Mouse (Mus musculus): ENCODE data around the gene Cyp2d12. TPM values are rescaled to one million over a fixed set of nuclear protein-coding genes. Genes with fewer than 3 reads are reported as not detected.
"Not testable (repeated sequence)": the region's sequence is repeated elsewhere in the genome, so short reads cannot be mapped to it uniquely, and the experiment has no call there.

The Cyp2d12 gene
- not detected for total RNA-seq (2021)
- long read RNA-seq, experiment 1, result 0 reads
- long read RNA-seq, experiment 2, result 0 reads

DNA sequence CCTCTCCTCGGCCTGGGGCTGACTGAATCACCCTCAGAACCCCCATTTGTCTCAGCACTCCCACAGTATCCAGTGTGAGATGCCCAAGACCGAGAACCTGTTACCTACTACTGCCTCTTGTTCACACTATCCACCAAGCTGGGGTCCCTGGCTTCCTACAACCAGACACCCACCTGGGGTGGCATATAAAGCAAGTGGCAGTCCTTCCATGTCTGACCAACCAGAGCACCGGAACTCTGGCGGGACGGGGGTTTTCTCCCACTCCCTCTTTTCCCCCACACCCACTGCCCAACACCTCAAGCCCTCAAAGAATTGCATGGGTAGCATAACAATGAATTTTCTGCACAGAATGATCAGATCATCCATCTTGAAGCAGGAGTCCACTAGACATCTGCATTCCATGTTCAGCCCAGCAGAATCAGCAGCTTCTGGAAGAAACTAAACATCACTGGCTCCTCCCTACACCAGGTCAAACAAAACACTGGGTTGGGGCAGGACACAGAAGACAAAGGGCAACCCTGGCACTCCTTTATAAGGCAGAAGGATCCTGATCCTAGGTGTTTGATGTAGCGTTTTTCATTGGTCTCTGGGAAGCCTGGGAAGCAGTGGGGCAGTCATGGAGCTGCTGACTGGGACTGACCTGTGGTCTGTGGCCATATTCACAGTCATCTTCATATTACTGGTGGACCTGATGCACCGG is at the start of gene Cyp2d12:
TSS of gene Cyp2d12 (plus strand) at position 542 of the 700 bp plus-strand sequence.
- DNase-seq, result no peak

DNA sequence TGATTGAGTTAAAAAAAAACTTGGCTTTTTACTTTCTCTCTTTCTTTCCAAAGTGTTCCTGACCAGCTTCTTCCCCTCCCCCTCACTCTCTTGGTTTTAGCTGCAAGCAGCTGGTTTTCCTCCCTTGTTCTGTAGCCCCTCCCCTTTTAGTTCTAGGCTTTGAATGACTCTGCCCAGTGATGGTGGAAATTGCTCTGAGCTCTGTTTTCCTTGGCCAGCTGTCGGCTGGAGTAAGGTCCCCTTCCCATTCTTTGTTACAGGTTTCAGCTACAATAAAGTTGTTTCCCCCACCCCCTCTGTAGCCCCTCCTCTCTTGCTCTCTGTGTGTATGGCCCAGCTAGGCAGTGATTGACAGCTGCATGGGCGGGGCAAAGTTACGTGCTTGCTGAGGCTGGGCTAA is 47.9 kb upstream of the Cyp2d12 start:
- no peak for DNase-seq

DNA sequence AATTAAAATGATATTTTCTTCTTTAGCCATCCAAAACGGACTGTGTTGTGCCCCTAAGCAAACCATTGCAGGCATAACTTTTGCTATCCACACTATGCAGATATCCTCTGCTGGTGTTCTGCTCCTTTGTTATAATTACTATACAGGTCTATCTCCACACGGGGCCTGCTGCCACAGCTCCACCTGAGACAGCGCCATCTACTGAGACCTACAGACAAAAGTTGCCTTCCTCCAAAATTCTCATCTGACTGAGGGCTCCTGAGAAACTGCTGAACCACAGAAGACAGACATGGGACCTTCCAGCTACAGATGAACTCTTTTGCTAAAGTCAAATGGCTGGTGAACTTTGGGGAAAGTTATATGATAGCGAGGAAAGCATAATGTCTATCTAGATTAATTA is 47.1 kb upstream of the Cyp2d12 start:
- DNase-seq, result not testable (repeated sequence)

DNA sequence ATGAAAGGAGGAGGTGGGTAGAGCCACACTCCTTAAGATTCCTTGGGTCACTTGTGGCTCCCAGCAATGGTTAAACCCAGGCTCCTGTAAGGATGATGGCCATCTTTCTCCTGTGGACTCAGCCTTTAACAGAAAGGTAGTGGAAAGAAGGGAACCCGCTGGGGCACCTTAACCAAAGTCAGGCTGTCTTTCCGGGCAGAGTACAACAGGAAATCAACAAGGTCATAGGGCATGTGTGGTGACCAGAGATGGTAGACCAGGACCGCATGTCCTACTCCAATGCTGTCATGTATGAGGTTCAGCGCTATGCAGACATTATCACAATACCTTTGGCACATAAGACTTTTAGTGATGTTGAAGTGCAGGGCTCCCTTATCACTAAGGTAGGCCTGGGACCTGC is 45.4 kb upstream of the Cyp2d12 start:
- DNase-seq, result not testable (repeated sequence)

DNA sequence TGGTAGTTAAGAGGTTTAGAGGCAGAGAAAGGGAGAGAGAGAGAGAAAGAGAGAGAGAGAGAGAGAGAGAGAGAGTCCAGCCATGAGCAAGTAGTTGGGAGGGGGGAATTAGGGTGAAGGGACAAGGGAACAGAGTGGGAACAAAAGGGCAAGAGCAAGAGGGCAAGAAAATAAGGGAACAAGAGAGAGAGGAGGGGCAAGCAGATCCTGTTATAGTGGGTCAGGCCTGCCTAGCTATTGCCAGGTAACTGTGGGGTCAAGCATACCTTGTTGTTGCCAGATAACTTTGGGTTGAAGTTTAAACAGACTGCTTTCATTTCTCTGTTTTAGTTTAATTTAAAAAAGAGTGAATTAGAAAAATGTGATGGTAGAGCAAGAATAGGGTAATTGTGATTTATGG is 44.4 kb upstream of the Cyp2d12 start:
- not testable (repeated sequence) for DNase-seq

DNA sequence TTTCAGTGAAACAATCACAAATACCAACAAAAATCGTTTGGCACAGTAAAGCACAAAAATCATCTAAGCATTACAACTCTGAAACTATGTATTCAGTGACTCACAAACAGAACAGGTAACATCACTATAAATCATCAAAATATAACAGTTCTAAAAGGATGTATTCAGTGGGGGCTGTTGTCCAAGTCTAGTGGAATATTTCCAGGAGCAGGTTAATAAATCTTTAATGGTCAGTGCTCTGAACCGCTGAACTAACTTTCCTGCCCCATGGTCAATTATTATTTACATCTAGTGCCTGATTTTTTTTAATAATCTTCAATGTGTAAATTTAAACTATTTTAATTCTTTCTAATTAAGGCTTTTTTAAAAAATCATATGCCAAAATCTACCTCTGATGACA is 42.8 kb upstream of the Cyp2d12 start:
- not testable (repeated sequence) for DNase-seq

DNA sequence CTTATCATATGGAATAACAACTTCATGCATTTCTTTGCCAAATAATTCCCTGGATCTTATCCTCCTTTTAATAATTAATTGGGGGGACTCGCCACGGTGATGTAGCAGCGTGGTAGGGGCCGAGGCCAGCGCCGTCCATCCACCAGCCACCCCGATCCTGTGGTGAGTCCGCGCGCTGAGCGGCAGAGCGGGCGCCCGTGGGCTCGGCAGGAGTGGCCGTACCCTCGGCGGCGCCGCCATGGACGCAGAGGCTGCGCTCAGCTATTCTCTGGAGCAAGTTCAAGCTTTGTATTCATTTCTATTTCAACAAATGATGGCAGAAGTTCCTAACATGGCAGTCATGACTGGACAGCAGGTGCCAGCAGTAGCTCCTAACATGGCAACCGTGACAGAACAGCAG is 38.7 kb upstream of the Cyp2d12 start:
- DNase-seq, result not testable (repeated sequence)

DNA sequence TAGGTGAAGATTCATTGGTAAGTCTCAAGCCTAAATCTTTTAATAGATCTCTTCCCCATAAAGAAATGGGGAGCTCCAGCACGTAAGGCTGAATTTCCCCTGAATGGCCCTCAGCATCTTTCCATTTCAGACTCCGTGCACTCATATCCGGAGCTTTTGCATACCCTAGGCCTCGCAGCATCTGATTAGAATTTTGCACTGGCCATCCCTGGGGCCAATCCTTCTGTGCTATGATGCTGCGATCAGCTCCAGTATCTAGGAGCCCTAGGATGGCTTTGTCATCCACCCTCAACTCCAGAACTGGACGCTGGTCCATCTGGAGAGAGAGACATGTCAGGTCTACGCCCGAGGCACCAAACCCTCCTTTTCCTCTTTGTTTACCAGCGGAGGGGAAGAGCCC is 27.5 kb upstream of the Cyp2d12 start:
- DNase-seq, result not testable (repeated sequence)

DNA sequence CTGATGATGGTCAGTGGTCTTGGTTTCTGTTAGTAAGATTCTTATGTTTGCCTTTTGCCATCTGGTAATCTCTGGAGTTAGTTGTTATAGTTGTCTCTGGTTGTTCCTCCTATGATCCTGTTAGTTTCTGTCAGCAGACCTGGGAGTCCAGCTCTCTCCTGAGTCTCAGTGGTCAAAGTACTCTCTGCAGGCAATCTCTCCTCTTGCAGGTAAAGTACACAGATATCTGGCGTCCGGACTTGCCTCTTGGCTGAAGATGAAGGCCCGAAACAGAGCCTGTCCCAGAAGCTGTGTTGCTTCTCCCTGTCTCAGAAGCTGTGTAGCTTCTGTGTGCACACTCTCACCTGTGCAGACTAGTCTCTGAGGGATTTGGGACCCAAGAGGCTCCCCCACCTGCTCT is 22.2 kb upstream of the Cyp2d12 start:
- DNase-seq, result not testable (repeated sequence)

DNA sequence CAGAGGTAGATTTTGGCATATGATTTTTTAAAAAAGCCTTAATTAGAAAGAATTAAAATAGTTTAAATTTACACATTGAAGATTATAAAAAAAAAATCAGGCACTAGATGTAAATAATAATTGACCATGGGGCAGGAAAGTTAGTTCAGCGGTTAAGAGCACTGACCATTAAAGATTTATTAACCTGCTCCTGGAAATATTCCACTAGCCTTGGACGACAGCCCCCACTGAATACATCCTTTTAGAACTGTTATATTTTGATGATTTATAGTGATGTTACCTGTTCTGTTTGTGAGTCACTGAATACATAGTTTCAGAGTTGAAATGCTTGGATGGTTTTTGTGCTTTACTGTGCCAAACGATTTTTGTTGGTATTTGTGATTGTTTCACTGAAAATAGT is 11.9 kb upstream of the Cyp2d12 start:
- not testable (repeated sequence) for DNase-seq

DNA sequence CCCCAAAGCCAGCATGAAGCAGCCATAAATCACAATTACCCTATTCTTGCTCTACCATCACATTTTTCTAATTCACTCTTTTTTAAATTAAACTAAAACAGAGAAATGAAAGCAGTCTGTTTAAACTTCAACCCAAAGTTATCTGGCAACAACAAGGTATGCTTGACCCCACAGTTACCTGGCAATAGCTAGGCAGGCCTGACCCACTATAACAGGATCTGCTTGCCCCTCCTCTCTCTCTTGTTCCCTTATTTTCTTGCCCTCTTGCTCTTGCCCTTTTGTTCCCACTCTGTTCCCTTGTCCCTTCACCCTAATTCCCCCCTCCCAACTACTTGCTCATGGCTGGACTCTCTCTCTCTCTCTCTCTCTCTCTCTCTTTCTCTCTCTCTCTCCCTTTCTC is 10.3 kb upstream of the Cyp2d12 start:
- not testable (repeated sequence) for DNase-seq

DNA sequence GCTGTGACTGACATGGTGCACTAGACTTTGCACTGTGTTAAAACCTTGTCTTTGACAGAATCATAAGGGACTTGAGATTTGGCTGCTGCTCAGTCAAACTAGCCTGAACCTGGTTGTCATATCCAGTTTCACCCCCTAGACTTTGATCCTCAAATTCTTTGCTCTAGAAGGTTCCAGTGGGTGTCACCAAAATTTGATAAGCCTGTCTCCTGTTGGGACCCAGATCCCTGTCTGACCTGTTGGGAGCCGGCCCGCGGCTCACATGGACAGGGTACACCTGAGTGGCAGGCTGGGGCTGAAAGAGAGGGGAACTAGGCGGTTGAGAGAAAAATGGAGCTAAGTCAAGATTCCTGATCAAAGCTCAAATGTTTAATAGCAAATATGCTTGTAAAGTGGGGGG is 7.1 kb upstream of the Cyp2d12 start:
- not testable (repeated sequence) for DNase-seq

DNA sequence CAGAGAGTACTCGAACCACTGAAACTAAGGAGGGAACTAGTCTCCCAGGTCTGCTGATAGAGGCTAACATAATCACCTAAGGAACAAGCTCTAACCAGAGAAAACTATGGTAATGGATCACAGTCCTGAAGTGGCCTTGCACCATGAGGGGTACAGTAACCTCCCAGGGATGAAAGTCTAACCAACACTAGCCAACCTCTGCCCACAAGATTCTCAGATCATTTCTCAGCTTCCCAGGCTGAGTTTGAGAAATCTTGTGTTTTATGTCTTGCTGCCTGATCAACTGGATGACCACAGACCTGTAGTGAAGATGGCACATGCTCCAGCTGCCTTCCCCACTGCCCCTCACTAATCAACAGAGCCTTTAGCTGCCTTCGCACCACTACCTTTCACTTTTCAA is 1.7 kb upstream of the Cyp2d12 start:
- DNase-seq, result not testable (repeated sequence)

DNA sequence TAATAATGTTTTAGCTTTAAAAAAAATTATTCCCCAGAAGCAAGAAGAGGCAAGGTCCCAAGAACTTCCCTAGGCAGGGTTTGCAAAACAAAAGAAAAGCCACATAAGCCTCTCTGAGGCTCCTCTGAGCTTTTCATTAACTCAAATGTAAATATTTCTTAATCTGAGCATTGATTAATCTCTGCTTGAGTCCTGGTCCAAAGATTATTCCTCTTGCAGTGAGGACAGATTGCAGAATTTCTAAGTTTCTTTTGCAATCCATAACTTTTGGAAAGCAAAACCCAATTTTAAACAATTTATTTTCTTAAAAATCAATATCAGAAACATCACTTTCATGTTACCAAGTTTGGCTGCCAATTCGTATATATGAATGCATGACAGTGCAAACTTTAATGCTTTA is 18.0 kb downstream of the Cyp2d12 start:
- no peak for DNase-seq

DNA sequence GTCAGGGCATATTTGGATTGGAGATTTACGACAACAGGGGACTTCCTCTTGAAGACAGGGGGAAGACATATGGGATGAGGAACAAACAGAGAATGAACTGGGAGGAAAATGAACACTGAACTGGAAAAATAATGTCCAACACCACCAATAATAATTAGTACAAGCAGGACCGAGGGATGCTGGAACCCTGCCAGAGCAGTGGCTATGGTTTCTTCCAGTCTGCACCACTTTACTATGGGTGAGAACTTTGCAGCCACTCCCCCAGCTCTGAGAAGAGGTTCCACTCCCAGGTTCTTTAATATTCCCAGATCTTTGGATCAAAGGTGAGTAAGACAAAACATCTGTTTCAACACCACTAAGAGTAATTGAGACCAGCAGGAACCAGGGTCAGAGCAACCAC is 24.2 kb downstream of the Cyp2d12 start:
- no peak for DNase-seq

DNA sequence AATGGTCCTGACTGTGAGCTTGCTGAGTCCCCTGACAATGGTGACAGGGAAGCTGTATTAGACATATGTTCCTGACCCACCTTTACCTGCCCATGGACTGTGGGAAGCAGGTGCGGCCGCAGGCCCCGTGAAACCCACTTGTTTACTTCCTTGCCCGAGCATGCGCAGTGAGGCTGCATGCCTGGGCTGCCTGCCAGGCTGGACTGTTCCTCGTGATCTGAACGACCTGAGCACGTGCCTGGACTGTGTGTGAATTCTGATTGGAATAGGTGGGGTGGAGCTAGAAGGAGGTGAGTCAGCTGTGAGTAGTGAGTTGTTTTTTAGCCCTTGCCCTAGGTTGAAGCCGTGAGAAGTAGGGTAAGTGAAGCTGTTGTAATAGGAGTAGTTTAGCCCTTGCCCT is 27.7 kb downstream of the Cyp2d12 start:
- DNase-seq, result no peak

Small RNA genes within 50 kb of the gene (microRNA-seq; reads per million reads assigned to microRNA genes)
- gene Gm27924, result 0 reads per million in 2 experiments
- gene Gm28023, result 0 reads per million in 2 experiments

Other genes starting within 250 kb of the Cyp2d12 start
- 10 to 100 TPM; 24.6 to 27.3 TPM for gene Naga, start 216.1 kb upstream of the Cyp2d12 start, total RNA-seq (2021)
- gene Pheta2, start 216.1 kb upstream of the Cyp2d12 start, total RNA-seq (2021), result 1 to 10 TPM; 3.0 to 4.9 TPM
- gene Smdt1, start 216.1 kb upstream of the Cyp2d12 start, total RNA-seq (2021), result 100 to 1,000 TPM; 143 to 156 TPM
- 100 to 1,000 TPM; 362 to 411 TPM for gene Ndufa6, start 200.8 kb upstream of the Cyp2d12 start, total RNA-seq (2021)
- 10 to 100 TPM; 10.8 to 14.5 TPM for gene Cyp2d22, start 174.8 kb upstream of the Cyp2d12 start, total RNA-seq (2021)
- gene Cyp2d11, start 161.1 kb upstream of the Cyp2d12 start, total RNA-seq (2021), result not detected
- gene Cyp2d10, start 147.9 kb upstream of the Cyp2d12 start, total RNA-seq (2021), result under 1 TPM in 1 of 2 experiments, not detected in 1; 0.29 TPM
- gene Cyp2d9, start 121.6 kb upstream of the Cyp2d12 start, total RNA-seq (2021), result under 1 TPM in 1 of 2 experiments, not detected in 1; 0.19 TPM
- not detected for gene Cyp2d34, start 65.9 kb downstream of the Cyp2d12 start, total RNA-seq (2021)
- gene Cyp2d40, start 209.1 kb downstream of the Cyp2d12 start, total RNA-seq (2021), result not detected
- under 1 TPM in 1 of 2 experiments, not detected in 1; 0.43 TPM for gene Cyp2d26, start 239.2 kb downstream of the Cyp2d12 start, total RNA-seq (2021)

Data from gastrocnemius, postnatal 10 days (tissue).